Mouse (Mus musculus): Measurements from ENCODE around the gene Lrp6. TPM values are rescaled to one million over a fixed set of nuclear protein-coding genes. Genes with fewer than 3 reads are reported as not detected.

Lrp6 gene
- total RNA-seq, 1 experiment from 2014 or later = 56.0 TPM

GRCm38 (mm10) chr6:134443198-134443904 is 123.4 kb downstream of the Lrp6 start:
- ATAC-seq (replicated peaks; ENCODE audit: low read depth, poor library complexity, severe bottlenecking) = no peak

GRCm38 (mm10) chr6:134442219-134442618 is 124.5 kb downstream of the Lrp6 start:
- no peak for ATAC-seq (replicated peaks; ENCODE audit: low read depth, poor library complexity, severe bottlenecking)

GRCm38 (mm10) chr6:134441716-134442115 is 125.0 kb downstream of the Lrp6 start:
- no peak for ATAC-seq (replicated peaks; ENCODE audit: low read depth, poor library complexity, severe bottlenecking)

- ATAC-seq (replicated peaks; ENCODE audit: low read depth, poor library complexity, severe bottlenecking) = no peak
Measured at GRCm38 (mm10) chr6:134440023-134440422, 126.7 kb downstream of the Lrp6 start.

GRCm38 (mm10) chr6:134439401-134440021 is 127.3 kb downstream of the Lrp6 start:
- no peak for ATAC-seq (replicated peaks; ENCODE audit: low read depth, poor library complexity, severe bottlenecking)

- no peak for ATAC-seq (replicated peaks; ENCODE audit: low read depth, poor library complexity, severe bottlenecking)
Measured at GRCm38 (mm10) chr6:134436955-134437354, 129.8 kb downstream of the Lrp6 start.

GRCm38 (mm10) chr6:134434866-134435390 is 131.8 kb downstream of the Lrp6 start:
- no peak for ATAC-seq (replicated peaks; ENCODE audit: low read depth, poor library complexity, severe bottlenecking)

GRCm38 (mm10) chr6:134434044-134434443 is 132.7 kb downstream of the Lrp6 start:
- no peak for ATAC-seq (replicated peaks; ENCODE audit: low read depth, poor library complexity, severe bottlenecking)

GRCm38 (mm10) chr6:134433281-134433680 is 133.5 kb downstream of the Lrp6 start:
- ATAC-seq (replicated peaks; ENCODE audit: low read depth, poor library complexity, severe bottlenecking) = no peak

- ATAC-seq (replicated peaks; ENCODE audit: low read depth, poor library complexity, severe bottlenecking) = no peak
Measured at GRCm38 (mm10) chr6:134431583-134431982, 135.2 kb downstream of the Lrp6 start.

GRCm38 (mm10) chr6:134430161-134430799 is 136.5 kb downstream of the Lrp6 start:
- ATAC-seq (replicated peaks; ENCODE audit: low read depth, poor library complexity, severe bottlenecking) = no peak; the same call in 1 of the 2 replicates

GRCm38 (mm10) chr6:134428455-134428854 is 138.3 kb downstream of the Lrp6 start:
- ATAC-seq (replicated peaks; ENCODE audit: low read depth, poor library complexity, severe bottlenecking) = no peak

- ATAC-seq (replicated peaks; ENCODE audit: low read depth, poor library complexity, severe bottlenecking) = no peak
Measured at GRCm38 (mm10) chr6:134427165-134427564, 139.6 kb downstream of the Lrp6 start.

- peak; percentile 88 for ATAC-seq (replicated peaks; ENCODE audit: low read depth, poor library complexity, severe bottlenecking)
Measured at GRCm38 (mm10) chr6:134425216-134425717, 141.5 kb downstream of the Lrp6 start.

GRCm38 (mm10) chr6:134421921-134422320 is 144.8 kb downstream of the Lrp6 start:
- no peak for ATAC-seq (replicated peaks; ENCODE audit: low read depth, poor library complexity, severe bottlenecking)

- ATAC-seq (replicated peaks; ENCODE audit: low read depth, poor library complexity, severe bottlenecking) = no peak
Measured at GRCm38 (mm10) chr6:134420375-134420774, 146.4 kb downstream of the Lrp6 start.

- ATAC-seq (replicated peaks; ENCODE audit: low read depth, poor library complexity, severe bottlenecking) = 0 out of 2 replicates have a peak, but pooled peaks have one; percentile 5
Measured at GRCm38 (mm10) chr6:134417886-134418285, 148.9 kb downstream of the Lrp6 start.

GRCm38 (mm10) chr6:134416556-134417105 is 150.1 kb downstream of the Lrp6 start:
- ATAC-seq (replicated peaks; ENCODE audit: low read depth, poor library complexity, severe bottlenecking) = no peak

GRCm38 (mm10) chr6:134414532-134414883 is 152.3 kb downstream of the Lrp6 start:
- ATAC-seq (replicated peaks; ENCODE audit: low read depth, poor library complexity, severe bottlenecking) = no peak

- ATAC-seq (replicated peaks; ENCODE audit: low read depth, poor library complexity, severe bottlenecking) = peak; percentile 93
Measured at GRCm38 (mm10) chr6:134413706-134414531, 152.8 kb downstream of the Lrp6 start.
